Mouse (Mus musculus): ENCODE results near the gene Ispd.
A peak's percentile ranks its signal among the peaks of the same experiment; 100 is the strongest.

Ispd gene

DNA sequence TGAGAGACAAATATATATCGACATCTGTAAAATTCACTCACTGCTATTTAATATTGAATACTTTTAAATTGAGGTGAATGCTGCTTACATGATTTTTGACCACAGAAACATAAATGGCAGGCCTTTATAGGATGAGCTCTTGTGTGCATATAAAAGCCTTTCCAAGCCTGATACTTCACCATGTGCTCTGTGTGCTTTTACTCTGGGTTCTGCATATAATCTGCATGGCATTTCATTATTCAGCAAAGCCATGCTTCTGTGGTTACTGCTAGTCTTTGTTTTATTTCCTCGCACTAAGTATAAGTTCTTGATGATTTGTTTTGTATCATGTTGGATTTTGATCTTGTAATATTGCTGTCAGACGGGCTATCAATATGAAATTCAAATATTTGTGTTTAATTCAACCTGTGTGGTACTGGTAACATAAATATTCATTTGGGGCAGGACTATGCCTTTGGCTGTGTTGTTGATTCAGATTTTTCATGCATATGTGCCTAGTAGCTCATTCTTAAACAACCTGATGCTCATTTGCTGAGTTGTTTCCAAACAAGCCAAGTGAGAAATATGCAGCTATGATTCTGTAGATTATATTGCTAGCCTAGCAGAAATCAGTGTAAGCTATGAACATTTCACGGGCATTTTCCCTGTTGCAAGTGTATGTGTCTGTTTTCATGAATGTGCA, 189.3 kb downstream of the Ispd start:
- no peak for DNase-seq

DNA sequence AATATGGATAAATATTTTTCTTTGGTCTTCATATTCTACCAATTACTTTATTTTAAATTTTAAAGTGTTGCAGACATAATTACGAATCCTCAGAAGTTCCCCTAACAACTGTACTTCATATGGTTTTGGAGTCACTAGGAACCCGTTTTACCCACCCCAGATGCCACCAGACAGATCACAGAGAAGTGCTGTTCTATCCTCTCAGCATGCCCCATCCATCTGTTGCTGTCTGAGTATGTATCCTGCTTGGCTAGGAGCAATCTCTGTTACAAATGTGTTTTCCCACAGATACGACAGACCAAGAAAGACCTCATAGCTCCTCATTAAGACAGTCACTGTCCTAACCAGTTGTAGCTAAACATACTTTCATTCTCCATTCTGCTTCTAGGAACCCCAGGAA, 203.6 kb downstream of the Ispd start:
- no peak for DNase-seq

DNA sequence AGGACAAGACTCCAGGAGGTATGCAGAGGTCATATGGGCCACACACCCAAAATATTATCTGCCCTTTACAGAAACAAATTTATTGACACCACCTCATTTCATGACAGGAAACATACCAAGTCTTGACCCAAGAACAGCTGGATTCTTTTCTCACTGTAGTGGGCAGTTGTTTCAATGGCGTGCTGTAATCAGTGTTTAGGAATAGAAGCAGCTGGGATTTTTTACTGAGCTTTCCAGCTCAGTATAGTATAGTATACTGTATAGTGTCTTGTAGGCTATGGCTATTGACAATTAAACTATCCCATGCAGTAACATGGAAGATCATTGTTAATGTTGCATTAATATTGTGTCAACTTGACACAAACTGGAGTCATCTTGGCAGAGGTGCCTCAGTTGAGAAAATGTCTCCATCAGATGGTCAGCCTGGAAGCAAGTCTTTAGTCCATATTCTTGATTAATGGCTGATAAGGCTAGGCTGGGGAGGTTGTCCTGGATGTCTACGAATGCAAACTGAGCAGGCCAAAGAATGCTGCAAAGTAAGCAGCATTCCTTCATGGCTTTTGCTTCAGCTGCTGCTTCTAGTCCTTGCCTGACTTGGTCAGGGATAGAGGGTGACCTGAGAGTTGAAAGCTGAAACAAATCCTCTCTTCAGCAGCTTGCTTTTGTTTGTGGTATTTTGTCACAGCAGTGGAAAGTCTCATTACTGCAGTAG, 216.4 kb downstream of the Ispd start:
- no peak for DNase-seq

DNA sequence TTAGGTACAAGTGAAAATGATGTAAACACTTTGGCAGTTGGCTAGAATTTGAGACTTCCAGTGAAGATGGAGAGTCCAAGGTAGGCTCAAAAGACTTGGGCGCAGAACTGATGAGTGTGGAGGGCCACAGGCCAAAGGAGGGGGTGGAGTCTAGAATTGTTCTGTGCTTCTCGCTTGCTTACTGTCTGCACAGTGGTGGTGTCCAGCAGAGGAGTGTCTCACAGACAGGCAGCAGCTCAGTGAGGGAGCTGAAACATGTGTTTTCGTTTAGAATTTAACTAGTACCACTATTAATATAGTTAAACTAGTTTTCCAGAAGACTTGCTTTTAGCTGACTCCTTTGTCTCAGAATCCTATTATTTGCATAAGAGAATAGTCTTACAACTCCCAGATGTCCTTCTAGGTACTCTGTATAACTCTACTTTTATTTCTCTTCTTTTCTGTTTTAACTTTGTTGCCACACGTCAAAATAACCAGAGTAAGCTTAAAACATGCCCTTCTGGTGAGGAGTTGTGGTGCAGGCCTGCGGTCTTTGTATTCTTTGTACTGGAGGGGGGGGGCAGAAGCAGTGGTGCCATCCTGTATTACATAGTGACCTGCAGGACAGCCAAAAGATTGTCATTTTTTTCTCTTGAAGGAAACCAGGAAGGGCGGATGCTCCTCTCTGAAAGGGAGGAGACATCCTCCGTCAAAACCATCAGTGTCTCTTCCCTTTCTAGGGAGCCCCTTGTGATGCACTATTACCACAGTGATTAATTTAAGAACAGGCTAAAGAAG, 240.9 kb downstream of the Ispd start:
- DNase-seq: no peak

DNA sequence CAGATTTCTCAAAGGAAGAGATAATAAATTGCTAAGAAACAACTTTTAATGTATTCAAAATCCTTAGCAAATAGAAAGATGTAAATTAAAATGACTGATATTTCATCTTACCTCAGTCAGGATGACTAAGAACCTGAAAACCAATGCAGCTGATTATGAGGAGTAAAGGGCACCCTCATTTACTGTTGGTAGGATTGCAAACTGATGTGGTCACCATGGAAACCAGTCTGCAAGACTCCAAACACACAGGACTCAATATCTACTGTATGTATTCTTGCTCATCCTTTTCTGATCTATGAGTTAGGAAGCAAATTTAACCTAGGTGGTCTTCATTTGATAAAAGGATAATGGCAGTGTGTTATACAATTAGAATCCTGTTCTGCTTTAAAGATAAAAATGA, 246.0 kb downstream of the Ispd start:
- no peak for DNase-seq

DNA sequence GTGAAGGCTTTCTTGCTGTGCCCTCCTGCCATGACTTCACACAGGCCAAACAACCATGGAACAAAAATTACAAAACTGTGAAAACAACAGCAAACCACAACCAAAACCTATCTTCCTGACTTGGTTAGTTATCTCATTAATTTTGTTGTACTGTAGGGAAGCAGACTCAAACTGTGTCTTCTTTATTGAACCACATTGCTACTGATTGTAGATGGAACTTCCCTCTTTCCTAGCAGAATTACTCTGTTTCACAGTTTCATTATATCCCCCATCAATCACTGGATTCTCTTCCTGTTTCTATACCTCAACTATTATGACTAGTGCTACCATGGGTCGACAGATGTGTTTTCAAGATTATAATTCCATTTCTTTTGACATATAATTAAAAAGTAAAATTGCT, 251.2 kb downstream of the Ispd start:
- DNase-seq: no peak

DNA sequence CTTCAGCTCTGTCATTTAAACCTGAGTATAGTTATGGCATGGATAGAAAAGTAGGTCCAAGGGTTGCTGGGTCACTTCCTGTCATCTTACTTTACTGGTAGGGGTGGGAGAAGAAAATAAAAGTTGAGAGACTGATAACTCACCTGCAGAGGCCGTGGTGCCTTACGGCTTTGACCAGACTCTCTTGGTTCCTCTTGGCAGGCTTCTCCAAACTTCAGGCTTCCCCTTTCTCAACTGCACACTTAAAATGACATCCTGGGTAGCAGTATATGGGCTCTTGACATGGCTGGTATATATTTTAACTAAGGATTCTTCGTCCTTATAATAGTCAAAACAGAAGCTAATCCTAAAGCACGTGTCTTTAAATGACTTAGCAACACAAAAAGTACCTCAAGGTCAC, 266.3 kb downstream of the Ispd start:
- no peak for DNase-seq

DNA sequence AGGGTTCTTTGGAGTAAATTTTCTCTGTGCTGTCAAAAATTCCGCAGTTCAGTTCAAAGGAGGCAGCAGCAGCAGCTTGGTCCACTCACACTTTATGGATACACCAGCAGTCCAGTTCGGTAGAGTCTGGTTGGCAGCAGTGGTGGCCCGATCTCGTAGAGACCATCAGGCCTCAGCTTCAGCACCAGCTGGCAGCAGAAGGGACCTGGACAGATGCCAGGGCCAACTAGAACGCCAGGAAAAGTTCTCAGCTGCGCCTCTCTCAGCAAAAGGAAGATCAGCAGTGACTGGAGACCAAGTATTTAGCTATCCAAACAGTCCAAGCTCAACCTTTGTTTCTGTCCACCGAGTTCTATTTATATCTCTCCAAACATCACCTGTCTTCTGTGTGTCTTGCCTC, 281.2 kb downstream of the Ispd start:
- peak; percentile 11 for DNase-seq

DNA sequence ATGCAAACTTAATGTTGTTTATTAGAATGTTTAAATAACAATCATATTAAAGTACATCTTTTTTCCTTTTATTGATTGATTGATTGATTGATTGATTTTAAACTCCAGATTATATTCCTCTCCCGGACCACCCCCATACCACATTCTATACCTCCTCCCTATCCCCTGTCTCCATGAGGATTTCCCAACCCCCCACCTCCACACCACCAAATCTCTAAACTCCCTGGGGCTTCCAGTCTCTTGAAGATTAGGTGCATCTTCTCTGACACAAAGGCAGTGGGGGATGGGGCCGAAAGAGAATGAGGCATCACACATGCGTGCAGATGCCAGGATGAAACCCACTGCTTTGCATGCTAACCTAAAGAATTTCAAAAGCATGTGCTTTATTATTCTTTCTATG, 283.5 kb downstream of the Ispd start:
- no peak for DNase-seq

DNA sequence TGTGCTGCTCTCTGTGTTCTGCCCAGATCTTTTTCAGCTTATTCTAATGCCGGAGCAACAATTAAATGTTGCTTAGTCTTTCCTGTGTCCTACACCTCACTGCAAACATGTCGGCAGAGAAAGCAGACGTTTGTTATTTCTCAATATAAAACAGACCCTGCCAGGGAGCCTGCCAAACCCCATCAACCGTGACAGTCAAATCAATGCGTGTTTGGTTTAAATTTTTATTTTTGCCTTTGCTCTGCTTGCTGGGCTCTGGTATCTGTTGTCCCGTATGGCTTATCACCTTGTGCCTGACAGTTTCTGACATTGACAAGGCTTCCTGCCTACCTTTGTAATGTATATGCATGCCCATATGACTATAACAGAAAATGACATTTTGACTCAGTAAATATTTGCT, 285.5 kb downstream of the Ispd start:
- no peak for DNase-seq

DNA sequence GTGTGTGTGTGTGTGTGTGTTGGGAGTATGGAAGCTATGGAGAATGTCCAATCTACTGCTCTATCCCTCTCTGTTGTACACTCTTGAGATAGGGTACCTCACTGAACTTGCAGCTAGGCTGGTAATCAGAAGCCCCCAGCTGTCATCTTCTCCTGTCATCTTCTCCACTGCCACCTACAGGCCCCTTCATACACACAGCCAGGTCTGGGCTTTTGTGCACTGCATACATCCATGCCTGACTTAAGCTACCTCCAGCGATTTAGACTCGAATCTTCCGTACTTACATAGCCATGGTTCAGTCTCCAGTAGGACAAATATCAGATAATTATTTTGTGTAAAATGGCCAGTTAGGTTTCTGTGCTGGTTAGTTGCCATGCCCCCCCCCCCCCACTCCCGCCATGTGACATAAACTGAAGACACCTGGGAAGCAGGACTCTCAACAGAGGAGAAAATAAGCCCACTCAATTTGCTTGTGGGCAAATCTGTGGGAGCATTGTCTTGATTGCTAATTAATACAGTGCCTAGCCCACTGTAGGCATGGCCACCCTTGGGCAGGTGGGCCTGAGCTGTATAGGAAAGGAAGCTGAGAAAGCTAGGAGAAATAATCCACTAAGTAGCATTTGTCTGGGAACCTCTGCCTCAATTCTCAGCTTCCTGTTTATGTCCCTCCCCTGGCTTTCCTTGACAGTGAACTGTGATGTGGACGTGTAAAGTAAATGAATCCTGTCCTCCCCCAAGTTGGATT, 289.1 kb downstream of the Ispd start:
- no peak for DNase-seq

DNA sequence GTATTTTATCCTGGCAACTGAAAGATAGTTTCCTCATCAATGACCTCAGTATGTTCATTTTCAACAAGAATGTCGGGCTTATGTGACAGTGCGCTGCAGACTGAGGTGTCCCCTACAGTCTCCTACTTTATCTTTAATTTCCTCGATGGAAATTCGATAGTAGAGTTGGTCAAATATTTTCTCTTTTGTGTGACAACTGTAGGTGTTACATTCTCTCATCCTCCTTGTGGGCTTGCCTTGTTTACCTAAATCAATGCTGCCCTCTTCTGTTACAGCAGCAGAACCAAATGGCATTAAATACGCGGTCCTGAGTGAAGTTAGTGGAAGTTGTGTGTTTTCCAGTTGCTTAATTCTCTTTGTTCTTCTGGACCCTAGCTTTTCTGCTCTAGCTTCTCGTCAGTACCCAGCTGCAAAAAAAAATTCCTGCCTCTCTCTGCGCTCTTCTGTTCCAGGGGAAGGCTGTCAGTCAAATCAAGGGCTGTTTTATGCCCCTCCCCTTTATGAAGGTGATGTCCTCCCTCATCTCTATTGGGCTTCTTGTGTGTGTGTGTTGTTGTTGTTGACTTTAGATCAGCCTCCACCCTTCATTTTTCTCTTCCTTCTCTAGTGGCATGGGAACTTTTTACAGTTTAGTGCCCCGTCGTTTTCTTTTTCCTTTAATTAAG, 289.8 kb downstream of the Ispd start:
- DNase-seq: peak; percentile 6

DNA sequence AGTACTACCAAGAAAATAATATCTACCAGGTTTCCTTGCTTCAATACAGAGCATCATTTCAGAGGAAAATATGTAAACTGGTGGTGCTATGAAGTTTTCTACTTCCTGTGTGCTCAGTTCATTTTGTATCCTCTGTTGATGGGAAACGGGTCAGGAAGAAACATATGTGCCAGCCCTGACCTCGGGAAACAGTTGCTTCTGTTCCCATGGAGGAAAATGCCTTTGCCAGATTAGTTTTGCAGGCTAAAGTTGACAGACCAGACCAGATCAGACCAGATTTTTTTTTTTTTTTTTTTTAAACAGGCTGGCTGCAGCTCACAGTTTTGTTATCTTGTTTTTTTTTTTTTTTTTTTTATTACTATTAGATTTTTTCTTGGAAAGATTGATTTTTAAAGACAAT, 293.2 kb downstream of the Ispd start:
- no peak for DNase-seq

DNA sequence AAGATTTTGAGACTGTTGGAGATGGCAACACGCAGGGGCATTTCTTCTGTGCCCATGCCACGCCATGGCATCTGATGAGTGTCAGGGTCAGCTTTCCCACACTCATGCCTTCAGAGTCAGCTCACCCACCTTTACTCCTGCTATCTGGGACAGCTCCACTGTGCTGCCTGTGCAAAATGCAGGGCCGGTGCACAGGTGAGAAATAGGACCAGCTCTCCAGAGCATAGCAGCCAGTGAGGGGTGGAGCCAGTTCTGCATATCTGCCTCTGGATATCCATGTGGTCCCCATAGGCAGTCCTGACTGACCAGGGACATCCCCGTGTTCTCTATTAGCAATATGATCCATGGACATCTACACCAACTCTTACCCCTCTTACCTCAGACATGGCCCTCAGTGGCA, 297.0 kb downstream of the Ispd start:
- no peak for DNase-seq

DNA sequence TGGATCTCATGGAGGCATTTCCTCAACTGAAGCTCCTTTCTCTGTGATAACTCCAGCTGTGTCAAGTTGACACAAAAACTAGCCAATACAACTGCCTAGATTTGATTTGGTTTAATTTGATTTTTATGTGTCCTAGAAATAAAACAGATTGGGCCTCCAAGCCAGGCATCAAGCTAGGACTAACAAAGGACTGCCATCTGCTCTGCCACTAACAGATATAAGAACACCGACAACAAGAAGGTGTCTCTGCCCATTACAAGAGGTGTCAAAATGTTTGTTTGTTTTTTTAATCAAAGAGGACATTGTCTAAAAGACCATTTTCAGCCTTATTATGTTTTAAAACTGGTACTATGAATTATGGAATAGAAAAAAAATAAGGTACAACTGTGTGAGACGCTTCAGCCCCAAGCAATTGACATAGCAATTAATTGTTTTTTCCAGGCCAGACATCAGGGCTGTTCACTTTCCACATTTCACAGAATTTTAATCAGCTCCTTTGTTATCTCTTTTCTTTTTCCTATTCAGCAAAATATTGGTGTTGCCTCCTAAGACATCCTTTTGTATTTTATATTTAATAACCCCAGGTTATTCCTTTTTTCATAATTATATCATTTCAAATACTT, 299.7 kb downstream of the Ispd start:
- DNase-seq: no peak

DNA sequence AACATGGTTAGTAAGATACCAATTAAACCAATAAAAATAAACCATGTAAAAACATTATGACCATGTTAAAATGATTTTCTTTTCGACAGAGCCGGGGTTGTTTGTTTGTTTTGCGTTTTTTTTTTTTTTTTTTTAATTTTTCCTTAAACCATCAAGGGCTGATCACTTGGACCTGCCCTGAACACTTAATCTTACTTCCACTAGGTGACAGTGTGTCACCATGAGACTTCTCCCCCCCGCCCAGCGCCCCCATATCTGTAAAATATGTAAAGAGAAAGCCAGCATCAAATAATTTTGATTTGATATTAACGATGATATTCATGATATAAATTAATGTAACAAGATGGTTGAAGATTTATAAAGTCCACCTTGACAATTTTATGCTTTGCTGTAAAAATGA, 300.5 kb downstream of the Ispd start:
- DNase-seq: no peak

DNA sequence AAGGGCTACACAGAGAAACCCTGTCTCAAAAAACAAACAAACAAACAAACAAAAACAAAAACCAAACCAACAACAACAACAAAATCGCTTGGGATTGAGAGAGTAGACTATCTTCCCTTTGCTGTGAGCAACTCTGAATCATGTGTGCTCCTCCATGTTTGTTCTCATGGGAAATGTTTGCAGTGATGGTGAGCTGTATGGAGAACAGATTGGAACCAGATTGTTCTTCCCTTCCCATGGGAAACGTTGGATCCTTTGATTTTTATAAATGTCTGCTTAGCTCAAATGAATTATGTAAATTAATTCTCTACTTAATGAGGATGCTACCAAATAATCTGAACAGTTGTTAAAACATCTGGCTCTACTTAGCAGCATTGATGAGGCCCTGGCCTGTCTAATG, 312.8 kb downstream of the Ispd start:
- DNase-seq: no peak

DNA sequence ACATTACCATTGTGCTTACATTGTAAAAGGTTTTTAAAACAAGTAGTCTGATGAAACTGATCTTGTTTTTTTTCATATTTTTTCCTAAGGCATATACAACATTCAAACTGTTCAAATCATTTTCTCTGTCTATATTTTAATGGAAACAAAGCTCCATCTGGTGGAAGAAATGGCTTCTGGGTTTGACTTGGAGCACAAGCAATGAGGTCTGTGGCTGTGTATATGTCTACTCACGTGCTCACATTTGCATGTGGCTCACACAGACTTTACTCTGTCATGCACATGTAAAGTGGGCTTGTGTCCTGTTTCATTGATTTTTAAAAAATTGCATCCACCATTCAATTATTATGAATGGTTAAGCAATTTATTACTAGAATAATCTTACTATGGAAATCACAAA, 323.1 kb downstream of the Ispd start:
- DNase-seq: no peak

DNA sequence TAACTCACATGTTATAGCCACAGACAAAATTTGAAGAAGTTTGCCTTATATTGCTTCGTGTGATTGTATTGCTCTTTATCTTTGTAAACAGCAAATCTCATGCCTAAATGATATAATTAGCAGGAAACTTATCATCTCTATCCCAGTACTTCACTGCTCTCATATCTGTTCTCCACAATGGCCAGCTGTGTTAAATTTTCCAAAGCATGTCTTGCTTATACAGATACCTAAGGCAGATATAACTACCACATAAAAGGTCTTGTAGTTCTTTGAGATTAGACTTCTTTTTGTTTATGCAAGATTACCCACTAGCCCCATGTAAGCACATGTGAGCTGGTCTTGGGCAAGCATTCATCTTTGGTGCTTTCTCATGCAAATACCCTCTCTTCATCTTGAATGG, 327.6 kb downstream of the Ispd start:
- DNase-seq: no peak

DNA sequence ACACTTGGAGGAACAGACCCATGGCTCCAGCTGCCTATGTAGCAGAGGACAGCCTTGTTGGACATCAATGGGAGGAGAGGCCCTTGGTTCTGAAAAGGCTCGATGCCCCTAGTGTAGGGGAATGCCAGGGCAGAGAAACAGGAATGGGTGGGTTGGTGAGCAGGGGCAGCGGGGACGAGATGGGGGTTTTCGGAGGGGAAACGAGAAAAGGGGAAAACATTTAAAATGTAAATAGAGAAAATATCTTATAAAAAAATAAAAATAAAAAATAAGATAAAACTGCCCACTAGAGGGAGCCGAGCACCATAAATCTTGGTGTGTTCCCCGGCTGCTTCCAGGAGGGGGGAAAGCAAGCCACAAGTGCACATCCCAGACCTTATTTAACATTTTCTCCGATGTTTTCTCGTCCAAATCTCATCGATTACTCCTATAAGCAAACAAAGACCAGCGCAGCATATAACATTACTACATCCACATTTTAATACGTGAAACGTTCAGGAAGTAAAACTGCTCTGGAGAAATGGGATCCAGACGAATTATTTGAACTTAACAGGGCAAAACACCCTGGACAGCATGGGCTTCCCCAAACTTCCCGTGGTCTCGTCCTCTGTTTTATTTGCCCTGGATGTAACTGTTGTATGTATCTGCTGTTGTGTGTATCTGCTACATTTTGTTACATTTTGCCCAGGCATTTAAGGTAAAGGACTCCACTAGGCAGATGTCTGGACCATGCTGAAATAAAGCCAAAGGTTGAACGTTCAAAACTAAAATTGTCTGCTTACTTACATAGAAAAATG, 332.8 kb downstream of the Ispd start:
- peak; percentile 25 for DNase-seq

DNA sequence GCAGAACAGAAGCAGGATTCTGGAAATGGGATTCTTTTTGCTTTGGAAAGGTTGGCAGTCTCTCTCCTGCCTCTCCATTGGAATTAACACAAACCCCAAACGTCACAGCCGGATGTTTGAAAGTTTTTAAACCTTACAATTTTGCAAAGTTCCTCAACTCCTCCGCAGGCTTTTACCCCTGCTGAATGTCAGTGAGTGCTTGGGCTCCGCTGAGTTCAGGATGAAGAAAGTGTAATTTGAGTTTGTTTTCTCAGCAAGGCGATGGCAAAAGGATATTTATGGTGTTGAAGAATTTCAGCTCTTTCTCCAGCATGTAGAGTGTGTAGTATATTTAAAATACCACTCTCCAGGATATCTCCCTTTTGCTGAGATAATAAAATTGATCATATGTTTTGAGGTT, 336.3 kb downstream of the Ispd start:
- no peak for DNase-seq

DNA sequence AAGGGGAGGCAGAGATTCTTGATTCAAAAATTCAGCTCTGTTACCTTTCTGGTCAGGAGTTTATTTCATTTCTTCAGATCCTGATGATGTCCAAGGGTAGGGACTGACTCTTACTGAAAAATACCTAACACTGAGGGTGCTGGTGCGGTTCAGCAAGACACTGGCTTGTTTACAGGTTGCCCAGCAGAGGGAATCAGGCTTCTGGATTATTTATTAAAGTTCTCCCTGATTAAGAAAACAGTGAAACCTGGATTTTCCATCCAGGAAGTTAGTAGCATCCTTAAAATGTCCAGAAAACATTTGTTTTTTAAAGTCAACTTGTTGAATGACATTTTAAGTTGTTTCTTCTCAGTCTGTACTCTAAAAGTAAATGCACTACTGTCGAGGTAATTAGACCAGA, 337.2 kb downstream of the Ispd start:
- no peak for DNase-seq

All from kidney, adult 18-20 months (tissue).